Mouse (Mus musculus): Measurements from ENCODE around the gene Rps6kl1. TPM values are rescaled to one million over a fixed set of nuclear protein-coding genes. Genes with fewer than 3 reads are reported as not detected.

Gene Rps6kl1
- total and polyA plus RNA-seq, 3 experiments, result 2.3 to 3.4 (median 2.4) TPM

- 67% methylated on average over 7 of the region's 7 CpGs for WGBS
- TF ChIP-seq CTCF (IDR thresholded peaks at IDR 0.05) (peak; percentile 31), EP300 (IDR thresholded peaks at IDR 0.05; ENCODE audit: insufficient read depth, low read depth, low read length) (no peak), POLR2A (IDR thresholded peaks at IDR 0.05; ENCODE audit: insufficient read depth, low read depth, low read length) (no peak)
- peak; percentile 41 to 60 for DNase-seq
- Histone ChIP-seq H3K9ac (ENCODE audit: low read depth, low read length) (no peak overlapping the region), H3K27ac (no peak overlapping the region), H3K4me1 (ENCODE audit: control insufficient read depth, insufficient read depth, low read length) (peaks cover 13% of the 10 kb centered on the region), H3K4me3 (no peak overlapping the region), H3K27me3 (ENCODE audit: control insufficient read depth, insufficient read depth, low read length) (no peaks in the 10 kb centered on the region), H3K79me2 (replicated peaks; ENCODE audit: control insufficient read depth, insufficient read depth, low read length) (no peaks in the 10 kb centered on the region), H3K36me3 (ENCODE audit: control insufficient read depth, insufficient read depth, low read length) (no peaks in the 10 kb centered on the region)
- intact Hi-C loops (cut with DNase I), result no loop called here
These were observed 23.0 kb upstream of the Rps6kl1 start for GRCm38 (mm10) chr12:85174016-85174415.

GRCm38 (mm10) chr12:85170948-85171307 is 19.9 kb upstream of the Rps6kl1 start:
- 65% methylated on average over 3 of the region's 3 CpGs for WGBS
- peak in 1 of 2 experiments; percentile 21 for DNase-seq
- TF ChIP-seq EP300 (IDR thresholded peaks at IDR 0.05; ENCODE audit: insufficient read depth, low read depth, low read length), result no peak
- TF ChIP-seq CTCF (IDR thresholded peaks at IDR 0.05), result no peak
- no peak for TF ChIP-seq POLR2A (IDR thresholded peaks at IDR 0.05; ENCODE audit: insufficient read depth, low read depth, low read length)
- H3K79me2 ChIP-seq (replicated peaks; ENCODE audit: control insufficient read depth, insufficient read depth, low read length), result no peaks in the 10 kb centered on the region
- H3K36me3 ChIP-seq (ENCODE audit: control insufficient read depth, insufficient read depth, low read length), result no peaks in the 10 kb centered on the region
- H3K4me1 ChIP-seq (ENCODE audit: control insufficient read depth, insufficient read depth, low read length), result peaks cover 11% of the 10 kb centered on the region
- H3K4me3 ChIP-seq, result no peak overlapping the region
- no peak overlapping the region for H3K9ac ChIP-seq (ENCODE audit: low read depth, low read length)
- H3K27me3 ChIP-seq (ENCODE audit: control insufficient read depth, insufficient read depth, low read length), result no peaks in the 10 kb centered on the region
- H3K27ac ChIP-seq, result no peak overlapping the region; the same call in 1 of the 2 replicates
- intact Hi-C loops (cut with DNase I), result loop anchor here (2.0 kb wide), 1 partner anchor 16 kb away; no protein-coding TSS in a partner anchor

GRCm38 (mm10) chr12:85170284-85170947 is 19.4 kb upstream of the Rps6kl1 start:
- Histone ChIP-seq H3K79me2 (replicated peaks; ENCODE audit: control insufficient read depth, insufficient read depth, low read length) (no peaks in the 10 kb centered on the region), H3K9ac (ENCODE audit: low read depth, low read length) (no peak overlapping the region), H3K4me3 (no peak overlapping the region), H3K27ac (peak overlapping the region; percentile 42), H3K27me3 (ENCODE audit: control insufficient read depth, insufficient read depth, low read length) (no peaks in the 10 kb centered on the region), H3K36me3 (ENCODE audit: control insufficient read depth, insufficient read depth, low read length) (no peaks in the 10 kb centered on the region), H3K4me1 (ENCODE audit: control insufficient read depth, insufficient read depth, low read length) (peaks cover 11% of the 10 kb centered on the region)
- DNase-seq, result peak; percentile 58 to 77
- WGBS, result 49% methylated on average over 11 of the region's 11 CpGs
- no peak for TF ChIP-seq POLR2A (IDR thresholded peaks at IDR 0.05; ENCODE audit: insufficient read depth, low read depth, low read length)
- no peak for TF ChIP-seq CTCF (IDR thresholded peaks at IDR 0.05)
- TF ChIP-seq EP300 (IDR thresholded peaks at IDR 0.05; ENCODE audit: insufficient read depth, low read depth, low read length), result no peak
- intact Hi-C loops (cut with DNase I), result loop anchor here (2.0 kb wide), 1 partner anchor 16 kb away; no protein-coding TSS in a partner anchor

- 50% methylated on average over 3 of the region's 3 CpGs for WGBS
- Histone ChIP-seq H3K4me1 (ENCODE audit: control insufficient read depth, insufficient read depth, low read length) (peaks cover 10% of the 10 kb centered on the region), H3K36me3 (ENCODE audit: control insufficient read depth, insufficient read depth, low read length) (no peaks in the 10 kb centered on the region), H3K79me2 (replicated peaks; ENCODE audit: control insufficient read depth, insufficient read depth, low read length) (no peaks in the 10 kb centered on the region), H3K27me3 (ENCODE audit: control insufficient read depth, insufficient read depth, low read length) (no peaks in the 10 kb centered on the region), H3K27ac (peak overlapping the region; percentile 42), H3K4me3 (no peak overlapping the region), H3K9ac (ENCODE audit: low read depth, low read length) (no peak overlapping the region)
- DNase-seq, result peak in 1 of 2 experiments; percentile 45
- intact Hi-C loops (cut with DNase I), result loop anchor here (1.0 to 5.0 kb wide), 6 partner anchors 17 to 135 kb away; partner anchors contain the start of genes Acyp1, Eif2b2 and Zc2hc1c
- TF ChIP-seq POLR2A (IDR thresholded peaks at IDR 0.05; ENCODE audit: insufficient read depth, low read depth, low read length) (no peak), CTCF (IDR thresholded peaks at IDR 0.05) (no peak), EP300 (IDR thresholded peaks at IDR 0.05; ENCODE audit: insufficient read depth, low read depth, low read length) (no peak)
These were observed 18.8 kb upstream of the Rps6kl1 start for GRCm38 (mm10) chr12:85169877-85170276.

GRCm38 (mm10) chr12:85169117-85169858 is 18.2 kb upstream of the Rps6kl1 start:
- Histone ChIP-seq H3K36me3 (ENCODE audit: control insufficient read depth, insufficient read depth, low read length) (no peaks in the 10 kb centered on the region), H3K9ac (ENCODE audit: low read depth, low read length) (no peak overlapping the region), H3K4me3 (no peak overlapping the region), H3K4me1 (ENCODE audit: control insufficient read depth, insufficient read depth, low read length) (peaks cover 8% of the 10 kb centered on the region), H3K27me3 (ENCODE audit: control insufficient read depth, insufficient read depth, low read length) (no peaks in the 10 kb centered on the region), H3K79me2 (replicated peaks; ENCODE audit: control insufficient read depth, insufficient read depth, low read length) (no peaks in the 10 kb centered on the region), H3K27ac (peak overlapping the region; percentile 42)
- intact Hi-C loops (cut with DNase I), result loop anchor here (1.0 to 5.0 kb wide), 5 partner anchors 26 to 136 kb away; partner anchors contain the start of genes Acyp1, Eif2b2 and Zc2hc1c
- 31% methylated on average over 27 of the region's 27 CpGs for WGBS
- TF ChIP-seq CTCF (IDR thresholded peaks at IDR 0.05) (peak; percentile 99), POLR2A (IDR thresholded peaks at IDR 0.05; ENCODE audit: insufficient read depth, low read depth, low read length) (no peak), EP300 (IDR thresholded peaks at IDR 0.05; ENCODE audit: insufficient read depth, low read depth, low read length) (0 out of 2 replicates have a peak, but pooled peaks have one; percentile 32)
- peak; percentile 85 to 92 for DNase-seq
